Mouse (Mus musculus) ZHBTc4 (cell line): ENCODE data around the gene Slc8a3.
"Not testable (repeated sequence)": the region's sequence is repeated elsewhere in the genome, so short reads cannot be mapped to it uniquely, and the experiment has no call there.

Source experiments
- DNase-seq: peaks from one replicate; pipeline ENCODE4 v3.0.0-alpha.2; 2011; ENCODE audit warnings: low read depth, low spot score

The Slc8a3 gene

DNA sequence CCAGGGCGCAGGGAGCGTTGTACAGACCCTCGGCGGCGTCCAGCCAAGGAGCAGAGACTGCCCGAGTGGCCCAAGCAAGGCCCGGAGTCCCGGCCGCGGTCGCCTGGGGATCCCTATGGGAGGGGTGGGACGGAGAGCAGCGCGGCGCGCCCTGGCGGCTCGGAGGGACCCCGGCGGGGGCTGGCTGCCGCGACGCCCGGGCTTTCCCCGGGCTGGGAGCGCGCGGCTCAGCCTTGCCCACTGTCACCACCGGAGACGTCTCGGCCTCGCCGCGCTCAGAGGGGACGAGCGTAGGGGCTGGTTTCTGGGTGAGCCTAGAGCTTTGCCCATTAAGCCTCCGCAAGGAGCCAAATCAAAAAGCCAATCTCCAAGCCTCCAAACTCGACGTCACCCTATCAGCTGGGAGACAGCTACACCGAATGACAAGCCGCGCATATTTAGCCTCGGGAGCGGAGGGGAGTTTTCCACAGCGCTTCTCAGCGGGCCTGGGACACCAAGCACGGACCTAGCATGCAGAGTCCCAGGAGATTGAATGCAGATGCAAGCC lies at the start of gene Slc8a3:
TSS of gene Slc8a3 (minus strand) at position 306 of the 547 bp plus-strand sequence.
- peak; percentile 67 for DNase-seq

DNA sequence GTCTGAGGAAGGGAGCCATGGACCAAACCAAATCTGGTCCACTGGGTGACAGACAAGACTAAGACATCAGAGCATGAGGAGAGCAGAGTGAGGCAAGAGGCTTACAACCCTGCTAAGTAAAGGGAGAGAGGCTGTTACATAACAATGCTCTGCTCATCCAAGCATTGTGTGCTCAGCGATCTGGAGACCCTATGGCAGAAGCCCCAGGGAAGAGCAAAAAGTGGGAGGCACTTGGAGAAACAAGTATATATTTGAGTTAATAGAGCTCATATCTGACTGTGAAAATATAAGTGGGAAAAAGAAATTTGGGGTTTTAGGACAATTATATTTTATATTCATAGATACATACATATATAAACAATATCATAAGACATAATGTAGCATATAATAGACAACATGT lies 46.4 kb upstream of the Slc8a3 start, which contains the start of gene Gm4787:
TSS of gene Gm4787 (minus strand) at position 101 of the 400 bp plus-strand sequence.
- not testable (repeated sequence) for DNase-seq

DNA sequence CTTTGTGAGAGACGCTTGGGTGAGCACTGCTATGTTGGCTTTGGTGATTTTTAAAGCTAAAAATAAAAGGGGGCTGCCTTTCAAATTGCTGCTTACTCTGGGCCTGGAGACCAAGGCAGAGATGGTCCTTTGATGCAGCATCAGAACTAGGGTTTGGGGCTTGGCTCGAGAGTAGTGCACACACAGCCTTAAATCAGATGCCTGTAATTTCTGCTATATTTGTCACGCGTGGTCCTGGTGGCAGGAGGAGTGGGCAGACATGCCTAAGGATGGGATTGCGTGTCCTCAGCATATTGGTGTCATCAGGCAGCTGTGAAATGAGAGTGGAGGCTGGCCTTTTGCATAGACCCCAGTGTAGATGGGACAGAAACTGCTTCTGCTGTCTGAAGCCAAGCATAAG lies 861 bp upstream of the Slc8a3 start:
- no peak for DNase-seq

DNA sequence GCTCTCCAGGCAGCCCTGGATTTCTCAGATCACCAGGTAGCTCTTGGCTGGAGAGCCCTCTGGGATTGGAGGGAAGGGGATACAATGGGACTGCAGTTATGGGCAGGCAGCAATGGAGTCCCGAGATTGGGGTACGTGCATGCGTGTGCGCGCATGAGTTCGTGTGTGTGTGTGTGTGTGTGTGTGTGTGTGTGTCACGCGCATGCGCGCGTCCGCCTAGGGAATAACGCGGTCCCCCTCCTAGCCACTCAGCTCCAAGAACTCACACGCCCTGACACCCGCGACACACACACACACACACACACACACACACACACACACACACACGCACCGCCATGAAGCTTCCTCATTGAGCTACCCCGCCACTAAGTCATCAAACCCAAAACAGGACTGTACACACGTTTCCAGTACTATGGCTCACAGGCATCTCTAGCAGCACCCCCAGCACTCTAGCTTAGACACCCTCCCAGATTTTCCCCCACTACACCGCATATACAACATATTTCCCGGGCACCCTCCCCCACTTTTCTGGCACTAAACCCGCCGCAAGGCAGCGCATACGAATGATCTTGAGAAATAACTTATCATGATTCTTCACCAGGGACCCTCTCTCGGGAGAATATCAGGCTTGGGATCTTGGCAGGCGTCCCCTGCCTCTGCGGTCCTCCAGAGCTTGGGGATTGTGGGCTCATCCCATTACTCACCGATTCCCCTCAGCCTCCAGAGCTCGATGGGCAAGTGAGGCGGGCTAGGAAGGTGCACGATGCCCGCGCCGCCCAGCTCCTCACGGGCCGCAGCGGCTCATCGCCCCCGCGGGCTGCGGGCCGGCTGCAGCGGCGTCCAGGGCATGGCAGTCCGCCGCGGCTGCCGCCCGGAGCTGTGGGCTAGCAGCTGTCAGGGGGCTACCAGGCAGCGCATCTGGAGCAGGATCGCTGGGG lies 774 bp downstream of the Slc8a3 start:
- DNase-seq, result peak; percentile 49

DNA sequence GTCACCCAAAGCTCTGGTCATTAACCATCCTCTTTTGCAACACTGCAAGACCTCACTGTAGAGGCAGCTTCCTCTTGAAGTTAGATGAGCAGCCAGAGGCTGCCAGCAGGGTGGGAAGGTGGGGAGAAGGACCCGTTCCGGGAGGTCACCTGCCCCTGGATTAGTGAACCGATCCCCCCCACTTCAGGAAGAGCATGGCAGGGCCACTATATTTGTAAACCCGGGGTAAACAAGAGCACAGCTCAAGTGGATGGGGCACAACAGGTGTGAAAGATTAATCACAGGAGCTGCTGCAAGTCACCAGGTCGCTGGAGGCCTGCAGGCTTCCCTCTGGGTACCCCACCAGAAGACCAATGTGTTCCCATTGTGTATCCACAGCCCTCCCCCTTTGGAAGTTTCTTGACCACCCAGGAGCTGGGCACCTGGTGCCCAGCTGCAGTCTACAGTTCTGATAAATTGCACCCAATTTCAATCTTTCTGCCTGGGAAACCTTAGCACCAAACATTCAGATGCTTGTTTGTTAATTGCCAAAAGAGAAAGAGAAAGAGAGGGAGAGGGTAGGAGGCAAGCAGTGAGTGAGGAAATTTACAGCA lies 1.8 kb downstream of the Slc8a3 start:
- DNase-seq, result no peak

DNA sequence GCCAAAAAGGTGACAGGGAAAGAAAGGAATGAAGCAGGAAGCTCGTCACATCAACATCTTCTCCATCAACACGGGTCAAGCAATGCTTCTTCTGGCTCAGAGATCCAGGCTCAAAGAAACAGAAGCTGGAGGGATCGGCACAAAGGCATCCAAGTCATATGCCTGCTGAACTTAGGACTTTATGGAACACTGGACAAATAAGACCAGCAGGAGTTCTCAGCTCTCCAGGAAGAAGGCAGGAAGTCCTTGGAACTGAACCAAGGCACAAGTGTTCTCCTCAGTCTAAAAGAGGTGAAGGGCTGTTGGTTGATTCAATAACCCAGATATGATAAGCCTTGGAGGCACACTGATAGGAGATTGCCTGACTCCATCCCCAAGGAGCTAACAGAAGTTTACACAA lies 8.0 kb downstream of the Slc8a3 start:
- no peak for DNase-seq

DNA sequence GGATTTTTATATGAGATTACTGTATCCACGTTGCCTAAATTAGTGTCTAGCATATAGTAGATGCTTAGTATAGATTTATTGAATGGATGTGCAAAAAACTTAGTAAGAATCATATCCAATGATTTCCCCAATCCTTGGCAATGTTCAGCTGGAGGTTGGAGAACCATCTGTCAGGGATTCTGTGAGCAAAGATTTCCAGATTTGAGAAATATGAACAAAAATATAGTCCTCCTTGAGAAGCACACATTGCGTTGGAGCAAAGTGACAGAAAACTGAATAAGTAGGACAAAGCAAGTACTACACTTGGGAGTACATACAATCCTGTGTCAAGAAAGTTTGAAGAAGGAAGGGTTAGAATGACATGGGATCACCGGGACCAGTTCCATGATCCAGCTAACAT lies 8.9 kb downstream of the Slc8a3 start:
- no peak for DNase-seq

DNA sequence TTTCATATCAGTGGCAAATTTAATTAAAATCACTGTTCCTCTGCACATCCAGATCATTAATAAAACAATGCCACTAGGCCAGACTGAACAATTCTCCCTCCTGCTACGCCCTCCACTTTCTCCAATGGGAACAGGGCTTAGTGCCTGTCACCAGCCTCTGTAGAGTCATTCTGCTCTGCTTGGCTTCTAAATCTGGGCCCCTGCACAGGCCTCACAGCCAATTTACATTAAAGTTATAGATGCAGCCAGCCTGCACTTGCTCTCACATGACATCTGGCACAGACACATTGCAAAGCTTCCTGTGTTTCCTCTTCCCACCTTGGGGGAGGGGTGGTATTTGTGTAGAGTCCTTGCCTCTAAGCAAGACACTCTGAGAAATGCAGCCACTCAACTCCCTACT lies 12.0 kb downstream of the Slc8a3 start:
- no peak for DNase-seq

DNA sequence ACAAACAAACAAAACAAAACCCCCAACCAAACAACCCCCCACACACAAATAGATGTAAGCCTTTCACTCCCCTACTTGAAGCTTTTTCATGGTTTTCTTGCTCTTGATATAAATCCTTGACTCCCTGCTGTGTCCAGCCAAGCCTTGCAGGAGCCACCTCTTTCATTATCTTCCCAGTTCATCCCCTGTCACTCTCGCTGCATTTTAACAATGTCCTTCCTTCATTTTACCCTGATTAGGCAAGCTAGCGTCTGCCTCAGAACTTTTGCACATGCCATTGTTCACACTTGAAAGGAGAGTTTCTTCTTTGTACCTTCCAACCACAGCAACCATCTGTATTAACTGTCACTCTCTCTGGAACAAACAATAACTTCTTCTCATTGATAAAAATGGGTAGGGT lies 15.2 kb downstream of the Slc8a3 start:
- no peak for DNase-seq

DNA sequence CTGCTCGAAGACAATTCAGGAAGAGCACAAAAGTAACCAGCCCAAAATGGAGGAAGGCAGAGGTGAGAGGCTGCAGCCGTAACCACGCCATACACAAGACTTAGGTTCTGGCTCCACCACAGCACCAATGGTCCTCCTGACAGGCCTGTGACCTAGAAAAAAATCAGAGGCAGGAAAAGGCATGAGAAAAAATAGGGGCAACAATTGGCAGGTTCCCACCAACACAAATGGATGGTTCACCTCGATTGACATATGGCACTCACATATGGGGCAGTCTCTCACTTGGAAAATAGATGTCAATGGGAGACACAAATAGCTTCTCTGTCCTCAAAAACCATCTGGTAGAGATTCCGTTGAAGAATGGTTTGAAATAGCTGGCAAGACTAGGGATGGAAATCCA lies 17.0 kb downstream of the Slc8a3 start:
- DNase-seq, result no peak

DNA sequence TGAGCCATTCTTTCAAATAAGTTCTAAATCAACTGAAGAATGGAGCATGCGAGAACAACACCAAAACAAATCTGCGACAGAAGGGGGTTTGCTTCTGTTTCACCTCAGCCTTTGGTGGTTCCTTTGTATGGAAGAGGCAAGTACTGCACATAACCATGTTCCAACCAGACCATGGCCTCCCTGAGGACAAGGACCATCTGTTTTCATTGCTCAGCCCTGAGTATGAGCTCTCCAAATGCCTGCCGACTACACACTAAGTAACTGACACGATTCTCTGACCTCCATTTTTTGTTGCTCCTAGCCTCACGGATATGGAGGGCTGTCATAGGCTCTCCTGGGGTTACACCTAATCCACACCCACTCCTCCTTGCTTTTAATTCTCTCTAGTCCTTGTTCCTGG lies 29.4 kb downstream of the Slc8a3 start:
- no peak for DNase-seq

DNA sequence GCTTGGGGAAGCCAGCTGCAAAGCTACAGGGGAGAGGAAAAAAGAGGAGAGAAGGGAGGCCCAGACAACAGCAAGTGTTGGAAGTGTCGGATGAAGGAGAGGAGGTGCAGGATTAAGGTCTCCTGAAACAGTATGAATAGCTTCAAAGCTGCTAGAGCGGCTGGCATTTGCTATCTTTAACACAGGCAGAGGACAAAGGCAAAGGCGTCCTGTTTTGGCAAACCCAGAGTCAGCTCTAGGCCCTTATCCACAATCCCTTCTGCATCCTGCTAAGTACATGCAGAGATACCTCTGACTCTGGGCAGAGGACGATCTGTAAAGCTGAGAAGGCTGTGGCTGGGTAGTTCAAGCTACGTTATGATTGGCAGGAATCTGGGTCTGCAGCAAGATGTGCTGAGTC lies 38.4 kb downstream of the Slc8a3 start:
- DNase-seq, result no peak

DNA sequence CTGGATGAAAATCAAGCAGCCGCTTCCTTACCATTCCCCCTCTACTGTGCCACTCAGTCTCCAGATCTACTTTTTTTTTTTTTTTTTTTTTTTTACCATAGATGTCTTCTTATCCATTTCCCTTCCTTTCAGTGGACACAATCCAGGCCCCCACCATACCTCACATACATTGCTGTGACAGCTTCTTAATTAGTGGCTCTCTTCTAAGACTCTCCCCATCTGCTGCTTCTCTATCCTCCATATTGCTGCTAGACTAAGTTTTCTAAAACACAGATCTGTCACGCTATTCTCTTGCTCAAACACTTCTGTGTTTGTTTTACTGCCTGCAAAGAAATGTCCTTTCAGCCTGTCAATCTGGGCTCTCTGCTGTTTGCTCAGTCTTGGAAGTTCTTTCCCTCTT lies 54.9 kb downstream of the Slc8a3 start:
- no peak for DNase-seq

DNA sequence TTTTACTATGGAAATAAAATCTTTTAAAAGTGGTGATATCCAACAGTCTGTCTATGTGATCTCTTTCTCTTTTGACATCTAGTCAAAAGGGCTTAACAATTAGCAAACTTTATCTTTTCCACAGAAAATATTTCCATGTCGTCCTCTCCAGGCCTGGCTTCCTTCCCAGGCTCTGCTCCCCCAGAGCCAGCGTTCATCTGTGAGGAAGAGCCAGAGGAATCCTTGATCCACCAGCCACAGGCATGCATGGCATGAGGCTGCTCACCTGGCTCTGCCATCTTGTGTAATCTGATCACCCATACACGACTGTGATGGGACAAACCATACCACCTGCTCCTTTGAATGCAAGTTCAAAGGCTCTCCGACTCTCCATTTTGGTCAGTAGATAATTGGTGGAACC lies 58.4 kb downstream of the Slc8a3 start:
- DNase-seq, result no peak

DNA sequence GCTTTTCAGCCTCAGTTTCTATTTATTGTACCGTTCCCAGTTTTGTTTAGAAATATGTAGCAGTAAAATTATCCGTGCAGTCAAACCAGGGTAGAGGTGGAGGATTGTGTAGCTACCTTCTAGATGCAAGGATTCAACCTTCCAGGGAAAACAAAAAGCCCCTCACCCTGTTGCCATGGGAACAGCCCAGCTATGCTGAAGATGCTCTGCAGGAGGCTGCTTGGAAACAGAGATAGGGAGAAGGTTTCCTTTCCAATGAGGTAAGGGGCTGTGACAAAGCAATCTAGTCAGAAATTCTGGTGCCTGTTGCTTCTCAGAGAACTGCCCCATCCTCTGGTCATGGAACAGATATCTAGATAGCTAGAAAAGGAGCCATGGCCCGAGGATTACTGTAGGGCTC lies 59.6 kb downstream of the Slc8a3 start:
- DNase-seq, result peak; percentile 29

DNA sequence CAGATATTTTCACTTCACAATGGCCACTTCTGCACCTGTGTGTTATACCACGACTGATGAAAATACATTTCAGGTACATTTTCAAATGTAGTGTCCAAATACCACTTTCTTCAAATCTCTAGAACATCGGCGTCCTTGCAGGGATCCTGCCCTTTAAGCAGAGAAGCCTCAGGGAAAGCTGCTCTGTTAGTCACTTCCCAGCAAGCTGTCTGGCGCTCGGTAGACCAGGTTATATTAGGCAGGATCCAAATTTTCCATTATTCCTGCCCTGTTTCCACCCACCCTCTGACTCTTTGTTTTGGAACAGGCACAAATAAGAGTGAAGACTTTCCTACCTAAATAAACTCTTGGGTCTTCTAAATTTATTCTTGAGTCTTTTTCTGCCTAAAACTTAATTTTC lies 63.7 kb downstream of the Slc8a3 start:
- no peak for DNase-seq

DNA sequence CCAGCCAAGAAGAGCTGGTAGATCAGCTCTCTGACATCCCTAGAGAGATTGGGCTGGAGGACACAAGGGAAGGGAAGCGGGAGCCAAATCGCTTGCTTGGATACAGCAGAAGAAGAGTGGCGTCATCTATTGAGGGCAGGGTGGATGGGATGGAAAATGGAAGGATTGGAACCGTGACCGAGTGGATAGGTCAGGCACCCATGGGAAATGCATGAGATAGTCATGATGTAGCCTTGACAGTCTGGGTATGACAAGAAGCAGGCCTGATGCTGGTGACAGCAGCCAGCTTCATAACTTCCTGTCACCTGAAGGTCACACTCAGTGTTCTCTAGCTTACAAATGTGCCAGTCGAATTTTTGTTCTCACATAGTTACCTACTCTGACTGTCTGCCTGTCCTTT lies 70.2 kb downstream of the Slc8a3 start:
- DNase-seq, result no peak

DNA sequence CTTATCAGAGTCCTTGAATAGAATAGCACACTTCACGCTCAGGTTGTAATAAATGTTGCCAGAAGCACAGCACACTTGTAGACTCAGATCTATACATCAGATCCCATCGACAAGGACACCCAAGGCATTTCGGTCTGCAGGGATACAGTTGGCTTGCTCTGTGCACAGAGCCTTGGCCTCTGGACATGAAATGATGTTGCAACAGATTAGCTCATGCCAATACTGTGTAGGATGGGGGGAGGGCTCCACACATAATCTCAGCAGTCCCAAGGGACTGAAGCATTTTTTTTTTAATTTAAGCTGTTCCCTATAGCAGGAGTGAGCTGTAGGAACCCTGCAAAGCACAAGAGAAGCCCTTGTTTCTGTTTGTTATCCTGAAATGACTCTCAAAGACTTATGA lies 74.8 kb downstream of the Slc8a3 start:
- DNase-seq, result no peak

DNA sequence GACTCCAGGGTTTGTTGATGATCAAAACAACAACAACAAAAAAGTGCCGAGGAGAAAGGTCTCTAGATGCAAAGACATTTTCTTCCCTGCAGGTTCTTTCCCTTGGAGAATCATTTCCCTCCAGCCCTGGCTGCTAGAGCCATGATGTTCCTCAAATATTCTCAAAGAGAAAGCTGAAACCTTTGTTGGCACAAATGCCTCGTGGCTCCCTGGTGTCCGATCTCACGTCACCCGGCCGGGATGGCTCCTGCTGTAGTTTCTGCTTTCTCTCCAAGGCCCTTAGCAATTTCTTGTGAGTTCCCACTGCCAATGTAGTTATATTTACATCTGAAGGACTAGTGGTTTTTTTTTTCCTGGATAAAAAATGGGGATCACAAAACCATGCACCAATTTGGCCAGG lies 87.6 kb downstream of the Slc8a3 start:
- DNase-seq, result no peak

DNA sequence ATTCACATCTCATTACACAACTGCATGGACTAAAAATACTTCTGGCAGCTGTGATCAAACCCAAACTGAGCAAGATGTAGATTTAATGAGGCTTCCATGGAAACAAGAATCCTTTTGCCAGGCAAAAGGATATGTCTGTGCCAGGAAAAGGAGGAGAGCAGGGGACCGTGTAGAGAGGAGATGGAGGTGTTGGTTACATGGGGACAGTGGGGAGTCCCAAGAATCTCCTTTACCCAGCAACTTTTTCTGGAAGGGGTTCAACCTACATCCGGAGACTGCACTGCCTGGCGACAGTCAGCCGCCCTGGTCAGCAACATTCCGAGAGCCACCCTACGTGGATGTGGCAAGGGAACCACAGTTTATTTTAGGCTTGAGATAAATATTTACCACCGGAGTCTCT lies 88.0 kb downstream of the Slc8a3 start:
- no peak for DNase-seq

DNA sequence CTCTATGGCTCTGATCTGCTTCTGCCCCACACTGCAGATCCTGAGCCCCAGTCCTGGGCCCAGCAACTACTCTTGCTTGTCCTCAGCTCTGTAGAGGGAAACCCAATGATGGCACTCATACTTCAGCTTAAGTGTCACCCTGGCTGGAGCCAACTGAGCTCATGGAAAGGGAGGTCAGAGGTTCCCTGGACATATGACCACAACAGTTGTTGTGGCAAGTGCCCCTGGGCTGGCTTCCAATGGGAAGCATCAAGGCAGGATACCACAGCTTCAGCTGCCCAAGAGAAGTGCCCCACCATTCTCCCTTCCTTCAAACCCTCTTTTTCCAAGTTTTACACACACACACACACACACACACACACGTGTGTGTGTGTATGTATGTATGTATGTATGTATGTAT lies 88.5 kb downstream of the Slc8a3 start:
- no peak for DNase-seq

DNA sequence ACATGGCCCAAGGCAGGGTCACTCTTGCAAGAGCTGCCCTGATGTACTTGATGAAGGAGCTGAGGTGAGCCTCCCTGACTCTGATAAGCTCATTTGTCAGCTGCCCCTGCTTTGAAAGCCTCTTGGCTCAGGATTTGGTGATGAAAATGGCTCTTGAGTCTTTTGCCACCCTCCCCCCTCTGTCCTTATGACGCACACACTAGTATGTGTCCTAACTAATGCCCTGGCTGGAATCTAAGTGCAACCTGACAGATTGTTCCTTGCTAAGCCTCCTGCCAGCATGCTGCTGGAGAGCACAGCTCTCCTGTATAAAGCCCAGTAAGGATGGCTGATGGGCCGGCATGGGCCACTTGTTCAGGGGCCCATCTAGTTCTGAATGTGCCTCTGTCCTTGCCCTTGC lies 91.3 kb downstream of the Slc8a3 start:
- DNase-seq, result no peak

DNA sequence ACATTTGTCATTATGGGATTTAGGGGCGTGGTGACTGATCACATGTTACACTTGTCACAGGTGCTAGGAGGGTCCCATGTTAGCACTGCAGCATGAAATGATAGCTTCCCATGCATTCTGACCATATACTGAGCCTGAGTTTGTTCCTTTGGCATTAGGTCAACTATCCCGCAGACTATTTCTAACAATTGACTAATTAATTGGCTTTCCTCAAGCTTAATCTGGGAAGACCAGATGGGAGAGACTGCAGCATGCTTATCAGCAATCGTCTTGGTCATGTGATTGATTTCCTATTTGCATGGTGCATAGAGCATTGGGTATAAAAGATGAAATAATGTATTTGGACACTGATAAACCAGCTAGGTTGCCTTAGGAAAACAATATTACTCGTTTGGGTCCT lies 91.9 kb downstream of the Slc8a3 start:
- no peak for DNase-seq
